ENCODE assay signal across 13 mouse cellular contexts in the genomic region with DNA sequence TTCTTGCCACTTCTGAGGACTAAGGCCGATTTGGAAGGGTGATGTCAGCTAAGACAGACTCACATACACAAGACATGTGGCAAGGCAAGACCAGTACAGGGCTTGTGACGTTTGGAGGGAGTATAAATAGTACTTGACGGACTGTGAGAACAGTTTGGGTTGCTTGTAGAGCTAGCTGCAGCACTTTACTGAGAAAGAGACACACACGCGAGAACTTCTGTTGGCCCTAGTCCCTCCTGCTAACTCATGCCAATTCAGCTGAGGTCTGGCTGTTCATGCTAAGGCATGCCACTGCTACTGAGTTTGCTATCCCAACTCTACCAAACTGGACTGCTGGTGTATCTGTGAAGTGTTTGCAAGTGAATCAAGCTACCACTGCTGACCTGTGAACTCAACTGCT. TPM values are rescaled to one million over a fixed set of nuclear protein-coding genes. Genes with fewer than 3 reads are reported as not detected.
DNase-seq lines count a peak whose midpoint lies in the region; ATAC-seq and TF ChIP-seq lines count a peak whose summit lies in the region.
"Had no signal": no experiment of that assay in that cellular context is flagged by ENCODE, and none has a peak within 500 bp of the region (broad histone marks: within the 10 kb centered on the region; RNA-seq: fewer than 3 reads in every experiment).

No protein-coding gene starts in this region.

- no peak for TF ChIP-seq CTCF in midbrain, postnatal 0 days (IDR thresholded peaks at IDR 0.05)

- ATAC-seq in midbrain, postnatal 0 days (ENCODE audit: low FRiP score): no peak
- no peak for ATAC-seq in midbrain, embryonic 15.5 days (replicated peaks)
- ATAC-seq in forebrain, embryonic 14.5 days: no peak
- ATAC-seq: inflammation-experienced regulatory T-cells, adult 6 months had no signal

- no peak overlapping the region for H3K4me2 ChIP-seq in midbrain, postnatal 0 days (ENCODE audit: low read depth, low read length, poor library complexity, severe bottlenecking)
- H3K4me2 ChIP-seq in midbrain, embryonic 15.5 days: no peak overlapping the region
- H3K4me2 ChIP-seq in forebrain, embryonic 14.5 days (ENCODE audit: low read length): no peak overlapping the region
- H3K4me2 ChIP-seq: embryonic facial prominence, embryonic 13.5 days had no signal

- 81% methylated on average over 5 of the region's 5 CpGs for WGBS in heart, embryonic 10.5 days
- WGBS in midbrain, postnatal 0 days: 88% methylated on average over 5 of the region's 5 CpGs
- 92% methylated on average over 5 of the region's 5 CpGs for WGBS in midbrain, embryonic 15.5 days
- WGBS in forebrain, embryonic 14.5 days: 92% methylated on average over 5 of the region's 5 CpGs

- H3K9ac ChIP-seq in midbrain, postnatal 0 days (replicated peaks; ENCODE audit: low read length, poor library complexity, severe bottlenecking): no peak overlapping the region
- H3K9ac ChIP-seq in midbrain, embryonic 15.5 days: no peak overlapping the region
- H3K9ac ChIP-seq in forebrain, embryonic 14.5 days (ENCODE audit: low read length): no peak overlapping the region
- H3K9ac ChIP-seq: embryonic facial prominence, embryonic 13.5 days had no signal

- H3K4me3 ChIP-seq in heart, embryonic 10.5 days: no peak overlapping the region
- no peak overlapping the region for H3K4me3 ChIP-seq in midbrain, postnatal 0 days (ENCODE audit: low read depth, low read length)
- H3K4me3 ChIP-seq in midbrain, embryonic 15.5 days: no peak overlapping the region
- H3K4me3 ChIP-seq in forebrain, embryonic 14.5 days (ENCODE audit: low read depth, low read length): no peak overlapping the region
- H3K4me3 ChIP-seq: embryonic facial prominence, embryonic 13.5 days; myocyte had no signal

- no peaks in the 10 kb centered on the region for H3K27me3 ChIP-seq in heart, embryonic 10.5 days (ENCODE audit: insufficient read depth, poor library complexity, severe bottlenecking)
- H3K27me3 ChIP-seq in midbrain, postnatal 0 days (ENCODE audit: insufficient read depth, low read length): no peaks in the 10 kb centered on the region
- no peaks in the 10 kb centered on the region for H3K27me3 ChIP-seq in midbrain, embryonic 15.5 days (replicated peaks)
- no peaks in the 10 kb centered on the region for H3K27me3 ChIP-seq in forebrain, embryonic 14.5 days (replicated peaks; ENCODE audit: control insufficient read depth, insufficient read depth, low read length)
- H3K27me3 ChIP-seq: embryonic facial prominence, embryonic 13.5 days had no signal

- no peak overlapping the region for H3K27ac ChIP-seq in heart, embryonic 10.5 days
- H3K27ac ChIP-seq in midbrain, postnatal 0 days (ENCODE audit: low read depth, low read length): no peak overlapping the region
- no peak overlapping the region for H3K27ac ChIP-seq in midbrain, embryonic 15.5 days
- no peak overlapping the region for H3K27ac ChIP-seq in forebrain, embryonic 14.5 days (ENCODE audit: low read depth, low read length)
- H3K27ac ChIP-seq: embryonic facial prominence, embryonic 13.5 days had no signal

- peaks cover 21% of the 10 kb centered on the region for H3K36me3 ChIP-seq in heart, embryonic 10.5 days
- H3K36me3 ChIP-seq in midbrain, postnatal 0 days (ENCODE audit: insufficient read depth, low read length): peaks cover 2% of the 10 kb centered on the region; the same call in 1 of the 2 replicates
- no peaks in the 10 kb centered on the region for H3K36me3 ChIP-seq in midbrain, embryonic 15.5 days (replicated peaks)
- no peaks in the 10 kb centered on the region; the same call in 1 of the 2 replicates for H3K36me3 ChIP-seq in forebrain, embryonic 14.5 days (ENCODE audit: control insufficient read depth, insufficient read depth, low read length)

- H3K9me3 ChIP-seq in heart, embryonic 10.5 days: no peaks in the 10 kb centered on the region
- no peaks in the 10 kb centered on the region for H3K9me3 ChIP-seq in midbrain, postnatal 0 days (ENCODE audit: low read length)
- no peaks in the 10 kb centered on the region for H3K9me3 ChIP-seq in midbrain, embryonic 15.5 days
- H3K9me3 ChIP-seq in forebrain, embryonic 14.5 days (replicated peaks; ENCODE audit: control insufficient read depth, low read length): no peaks in the 10 kb centered on the region

- H3K4me1 ChIP-seq in heart, embryonic 10.5 days: peaks cover 3% of the 10 kb centered on the region; the same call in 1 of the 2 replicates
- no peaks in the 10 kb centered on the region for H3K4me1 ChIP-seq in midbrain, postnatal 0 days (ENCODE audit: insufficient read depth, low read length)
- H3K4me1 ChIP-seq in midbrain, embryonic 15.5 days: no peaks in the 10 kb centered on the region
- no peaks in the 10 kb centered on the region for H3K4me1 ChIP-seq in forebrain, embryonic 14.5 days (ENCODE audit: control insufficient read depth, insufficient read depth, low read length)

- peak; percentile 92 for DNase-seq in heart, adult 11 months
- no peak for DNase-seq in heart, embryonic 10.5 days (ENCODE audit: low spot score)
- peak; percentile 7 for DNase-seq in midbrain, postnatal 0 days (ENCODE audit: low spot score)
- DNase-seq in heart, adult 8-10 months (ENCODE audit: low spot score): peak; percentile 47
- DNase-seq in skeletal muscle tissue, adult 2 months (ENCODE audit: low read depth, low spot score): peak; percentile 84
- DNase-seq in ovary, postnatal 36 days (ENCODE audit: low spot score): no peak
- no peak for DNase-seq in forebrain, embryonic 14.5 days (ENCODE audit: low spot score)
- DNase-seq: lung, postnatal 4 days; thymus, postnatal 25 days had no signal

RNA-seq across cellular contexts. Expression of a gene that starts 19.2 kb away (rescaled TPM):
- polyA plus RNA-seq in heart, embryonic 10.5 days (2016; fragmentation: Nextera tagmentation; extraction: Ambion mirVana): 53.6 and 69.2 TPM in 2 replicates
- 66.5 and 78.7 TPM in 2 replicates for total RNA-seq in midbrain, postnatal 0 days (2014; rRNA removed)
- polyA plus RNA-seq in midbrain, postnatal 0 days (2015; fragmentation: Nextera tagmentation; extraction: Ambion mirVana): 16.5 and 21.2 TPM in 2 replicates
- 45.1 and 46.0 TPM in 2 replicates for polyA plus RNA-seq in midbrain, embryonic 15.5 days (2015; fragmentation: Nextera tagmentation; extraction: Ambion mirVana)
- total RNA-seq in heart, adult 8-10 months (2022): 10 to 100 TPM; 53.1 to 64.7 (median 62.6) TPM
- 58.7 and 63.4 TPM in 2 replicates for polyA plus RNA-seq in forebrain, embryonic 14.5 days (2014; fragmentation: Nextera tagmentation; extraction: Ambion mirVana)

Comparison
In these comparisons a context has a peak if more than half of its experiments do, and no peak if none do; other contexts are left out.
1. DNase-seq: peak in heart, adult 11 months (single experiment), midbrain, postnatal 0 days (single experiment), heart, adult 8-10 months (single experiment) and skeletal muscle tissue, adult 2 months (single experiment); none in heart, embryonic 10.5 days (single experiment), ovary, postnatal 36 days (single experiment) and forebrain, embryonic 14.5 days (single experiment).